Mouse (Mus musculus) urinary bladder, postnatal 4 days (tissue): ENCODE data around the gene Olfr187.
"Not testable (repeated sequence)": the region's sequence is repeated elsewhere in the genome, so short reads cannot be mapped to it uniquely, and the experiment has no call there.

Experiments used
- DNase-seq, 2 experiments: peaks; one replicate each; pipeline ENCODE4 v3.0.0; 2021 to 2022; ENCODE audit warnings: low spot score in 2 of 2

Olfr187 gene

GRCm38 (mm10) chr16:59039710-59040109 is at the start of gene Olfr187:
TSS of gene Olfr187 (minus strand) at chr16:59039767.
- no peak for DNase-seq

GRCm38 (mm10) chr16:59081113-59081512 is 41.5 kb upstream of the Olfr187 start:
- not testable (repeated sequence) for DNase-seq

GRCm38 (mm10) chr16:59077905-59078304 is 38.3 kb upstream of the Olfr187 start, which contains the start of gene Olfr190:
TSS of gene Olfr190 (minus strand) at chr16:59078005.
- no peak for DNase-seq

DNA sequence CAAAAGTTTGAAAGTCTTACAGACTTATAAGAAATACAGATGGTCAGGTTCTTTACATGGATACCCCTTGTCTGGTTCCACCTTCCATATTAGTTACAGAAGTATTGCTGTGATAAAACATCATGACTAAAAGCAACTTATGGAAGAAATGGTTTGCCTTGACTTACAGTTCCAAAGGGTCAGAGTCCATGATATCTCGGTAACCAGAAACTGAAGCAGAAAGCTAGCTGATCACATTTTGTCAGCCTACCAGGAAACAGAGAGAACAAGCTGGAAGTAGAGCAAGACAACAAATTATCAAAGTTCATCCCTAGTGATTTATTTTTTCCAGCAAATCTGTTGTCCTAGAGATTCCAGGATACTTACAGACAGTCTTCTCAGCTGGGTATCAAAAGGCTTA is 34.0 kb upstream of the Olfr187 start:
- DNase-seq: no peak

- no peak for DNase-seq
These were observed 32.2 kb upstream of the Olfr187 start for GRCm38 (mm10) chr16:59071755-59072154.

DNA sequence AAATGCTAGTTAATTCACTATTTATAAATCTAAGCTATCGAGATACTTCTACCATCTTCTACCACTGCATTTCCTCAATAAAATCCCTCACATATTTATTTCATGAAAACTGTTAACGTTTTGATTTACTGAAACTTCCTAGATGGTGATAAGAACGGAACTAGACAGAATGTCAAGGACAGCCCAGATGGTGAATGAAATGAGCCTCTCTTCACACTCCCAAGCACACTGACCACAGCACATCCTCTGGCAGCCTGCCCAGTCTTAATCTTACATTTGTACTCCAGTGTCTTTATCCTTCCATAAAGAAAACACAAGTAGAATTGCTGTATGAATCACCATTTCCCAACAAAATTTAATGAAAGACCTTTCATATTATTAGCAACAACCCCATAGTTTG is 22.8 kb upstream of the Olfr187 start:
- not testable (repeated sequence) for DNase-seq

GRCm38 (mm10) chr16:59049286-59049685 is 9.7 kb upstream of the Olfr187 start:
- not testable (repeated sequence) for DNase-seq

- no peak for DNase-seq
These were observed 9.3 kb upstream of the Olfr187 start for GRCm38 (mm10) chr16:59048860-59049259.

DNA sequence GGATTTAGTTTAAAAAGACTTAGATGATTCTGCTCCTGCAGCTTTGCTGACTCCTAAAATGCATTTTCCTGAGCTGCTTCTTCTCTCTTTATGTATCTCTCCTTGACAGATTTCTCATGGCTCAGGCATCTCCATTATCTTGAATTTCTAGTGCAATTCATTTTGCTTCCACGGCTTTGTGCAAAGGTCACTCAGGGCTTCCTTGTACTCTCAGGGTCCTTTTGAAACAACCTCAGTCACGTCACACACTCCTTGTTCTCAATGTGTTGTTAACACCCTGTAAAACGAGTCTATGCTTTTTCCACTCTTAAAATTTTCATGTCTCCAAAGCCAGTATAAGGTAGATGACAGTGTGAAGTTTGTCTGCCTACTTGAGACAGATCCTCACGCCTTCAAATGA is 8.0 kb upstream of the Olfr187 start:
- DNase-seq: no peak

DNA sequence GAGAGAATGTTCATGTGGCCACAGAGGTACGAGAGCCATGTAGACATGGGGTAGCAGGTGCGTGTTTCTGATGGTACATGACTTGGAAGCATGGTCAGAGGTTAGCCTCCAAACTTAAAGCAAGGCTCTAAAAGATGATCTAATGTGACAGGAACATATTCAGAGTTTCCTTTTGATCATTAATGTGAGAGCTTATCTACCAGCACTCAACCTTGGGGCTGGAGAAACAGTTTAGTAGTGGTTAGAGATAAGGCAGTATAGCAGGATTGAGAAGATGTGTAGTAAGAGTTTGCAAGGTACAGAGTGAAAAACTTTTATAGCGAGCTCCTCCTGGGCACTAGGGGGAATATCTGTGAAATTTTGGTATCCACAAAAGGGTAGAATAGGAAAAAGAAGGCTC is 6.3 kb upstream of the Olfr187 start:
- DNase-seq: no peak

GRCm38 (mm10) chr16:59030191-59030590 is 9.4 kb downstream of the Olfr187 start, which contains the start of gene Olfr186:
TSS of gene Olfr186 (minus strand) at chr16:59030291.
- no peak for DNase-seq

DNA sequence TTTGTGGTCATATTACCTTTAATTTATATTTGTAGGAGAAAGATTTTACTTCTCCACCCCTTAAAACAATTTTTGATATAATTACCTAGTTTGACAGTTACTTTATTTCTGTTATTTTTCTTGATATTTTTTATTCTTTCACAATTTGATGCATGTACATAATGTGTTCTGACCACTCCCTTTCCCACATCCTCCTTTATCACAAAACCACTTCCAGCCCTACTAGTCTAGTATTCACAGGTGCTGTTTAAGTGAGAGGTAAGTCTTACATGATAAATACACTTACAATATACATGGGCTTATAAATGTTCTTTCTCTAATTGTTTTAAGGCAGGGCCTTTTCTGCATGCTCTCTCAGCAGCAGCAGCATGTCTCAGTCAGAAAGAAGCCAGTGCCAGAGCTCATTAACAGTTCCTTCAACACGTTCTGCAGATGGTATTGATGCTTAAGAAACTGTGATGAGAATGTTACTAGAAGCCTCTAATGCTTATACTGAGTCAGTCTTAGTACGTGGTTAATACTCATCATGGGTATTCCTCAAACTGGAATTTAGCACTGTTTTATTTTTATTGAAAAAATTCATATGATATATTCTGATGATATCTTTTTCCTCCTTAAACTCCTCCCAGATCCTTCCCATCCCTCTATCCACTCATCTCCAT is 26.1 kb downstream of the Olfr187 start:
- DNase-seq: no peak

- no peak for DNase-seq
These were observed 32.4 kb downstream of the Olfr187 start for GRCm38 (mm10) chr16:59007146-59007545.

GRCm38 (mm10) chr16:58995057-58995456 is 44.5 kb downstream of the Olfr187 start, which contains the start of gene Olfr183:
TSS of gene Olfr183 (plus strand) at chr16:58995357.
- DNase-seq: no peak
